Mouse (Mus musculus) granulocyte monocyte progenitor cell, adult 5-6 weeks (primary cell): Measurements from ENCODE around the gene Osbpl8. TPM values are rescaled to one million over a fixed set of nuclear protein-coding genes. Genes with fewer than 3 reads are reported as not detected.
"Not testable (repeated sequence)": the region's sequence is repeated elsewhere in the genome, so short reads cannot be mapped to it uniquely, and the experiment has no call there.

ENCODE experiments used
- ATAC-seq: replicated peaks from 2 replicates; pipeline ENCODE4 v1.8.0; 2016; ENCODE audit warnings: mild to moderate bottlenecking, moderate TSS enrichment, inconsistent platforms; ENCODE audit not compliant: poor library complexity, severe bottlenecking
- total RNA-seq, 2 experiments: library from RNA; stranded (forward) in 1 of 2; stranded (reverse) in 1 of 2; fragments of 200-712, 200-1000 nt in 1 of 2; fragments of >200 nt in 1 of 2; fragmentation: Nextera tagmentation in 1 of 2; gene quantifications; 2 replicates each; pipeline ENCODE4 v1.2.3; 2014 to 2017

Gene Osbpl8
- total RNA-seq (2014; fragmentation: Nextera tagmentation) (60.6 and 67.4 TPM in 2 replicates), total RNA-seq (2017) (90.3 and 112 TPM in 2 replicates)

DNA sequence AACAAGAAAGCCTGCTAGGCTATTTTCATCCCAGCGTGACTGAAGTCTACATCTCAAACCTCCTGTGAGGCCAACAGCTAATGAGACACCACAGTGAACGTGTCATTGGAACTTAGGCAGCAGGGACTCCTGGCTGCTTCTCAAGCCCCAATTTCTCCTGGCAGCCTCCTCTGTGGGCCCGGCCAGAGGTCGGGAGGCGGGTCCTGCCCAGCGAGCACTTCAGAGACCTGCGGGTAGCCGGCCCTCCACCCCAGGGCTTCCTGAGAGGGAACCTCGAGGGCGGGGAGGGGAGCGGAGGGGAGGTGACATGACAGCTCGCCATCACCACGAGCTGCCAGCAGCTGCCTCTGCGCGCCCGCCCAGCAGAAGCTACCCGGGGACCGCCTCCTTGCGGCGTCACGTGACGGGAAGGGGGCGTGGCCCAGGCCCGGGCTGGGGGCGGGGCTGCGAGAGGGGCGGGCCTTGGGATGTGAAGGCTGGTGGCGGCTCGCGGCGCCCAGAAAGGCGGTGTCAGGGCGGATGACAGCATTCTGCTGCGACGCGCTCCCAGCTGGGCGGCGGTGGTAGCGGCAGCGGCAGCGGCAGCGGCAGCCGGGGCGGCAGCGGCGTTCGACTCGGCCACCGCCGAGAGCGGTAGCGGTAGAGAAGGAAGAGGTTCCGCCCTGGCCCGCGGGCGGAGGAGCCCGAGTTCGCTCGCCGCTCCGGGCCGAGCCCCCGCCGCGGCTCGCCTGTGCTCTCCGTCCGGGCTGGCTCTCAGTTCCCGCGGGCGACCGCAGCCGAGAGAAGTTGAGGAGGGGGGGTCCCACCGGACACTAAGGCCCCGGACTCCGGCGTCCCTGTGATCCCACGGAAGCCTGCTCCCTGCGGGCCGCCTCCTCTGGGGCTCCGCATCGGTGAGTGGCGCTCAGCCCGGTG, at the start of gene Osbpl8:
TSS of gene Osbpl8 (plus strand) at position 449 of the 915 bp plus-strand sequence.
- peak; percentile 69 for ATAC-seq

DNA sequence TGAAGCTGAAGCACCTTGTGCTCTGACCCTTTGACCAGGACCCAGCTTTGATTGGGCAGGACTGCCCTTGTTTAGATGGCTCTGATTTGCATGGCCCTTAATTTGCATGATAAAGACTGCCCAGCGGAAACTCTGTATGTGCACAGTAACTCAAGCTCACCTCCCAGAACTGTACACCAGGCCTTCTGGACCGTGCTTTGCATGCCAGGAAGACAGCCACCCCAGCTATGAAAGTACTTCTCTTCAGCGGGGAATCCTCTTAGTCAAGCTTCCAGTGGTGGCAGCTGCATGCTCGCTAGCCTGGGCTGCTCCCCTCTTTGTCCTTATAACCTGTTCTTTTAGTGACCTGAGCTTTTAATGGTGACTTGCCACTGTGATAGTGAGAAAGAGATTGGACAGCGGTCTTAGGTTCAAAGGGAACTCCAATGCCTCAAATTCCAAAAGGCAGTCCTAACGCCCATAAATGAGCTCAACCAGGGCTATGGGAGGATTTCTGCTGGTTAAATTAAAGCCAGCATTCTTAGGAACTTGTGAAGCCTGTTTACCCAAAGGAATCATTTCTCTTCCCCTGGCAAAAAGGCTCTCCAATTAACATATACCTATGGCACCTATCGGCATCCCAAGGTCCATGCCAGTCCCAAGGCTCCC, 47.2 kb upstream of the Osbpl8 start:
- ATAC-seq, result no peak

DNA sequence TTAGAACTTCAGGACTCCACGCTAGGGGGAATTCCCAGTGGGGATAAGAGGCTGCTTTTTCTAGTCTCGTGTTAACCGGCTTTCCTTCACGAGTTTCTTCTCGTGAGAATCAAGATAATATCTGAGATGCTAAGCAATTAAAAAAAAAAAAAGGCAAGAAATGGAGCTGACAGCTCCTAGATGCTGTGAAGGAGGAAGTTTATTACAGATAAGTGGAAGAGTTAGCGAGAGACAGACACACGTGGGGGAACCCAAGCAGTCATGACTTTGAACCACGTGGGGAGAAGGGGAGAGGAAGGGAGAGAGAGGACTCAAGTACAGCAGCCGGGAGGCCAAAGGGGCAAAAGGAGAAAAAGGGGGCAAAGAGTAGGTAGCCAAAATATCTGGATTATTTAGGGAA, 46.3 kb upstream of the Osbpl8 start:
- peak; percentile 52 for ATAC-seq

DNA sequence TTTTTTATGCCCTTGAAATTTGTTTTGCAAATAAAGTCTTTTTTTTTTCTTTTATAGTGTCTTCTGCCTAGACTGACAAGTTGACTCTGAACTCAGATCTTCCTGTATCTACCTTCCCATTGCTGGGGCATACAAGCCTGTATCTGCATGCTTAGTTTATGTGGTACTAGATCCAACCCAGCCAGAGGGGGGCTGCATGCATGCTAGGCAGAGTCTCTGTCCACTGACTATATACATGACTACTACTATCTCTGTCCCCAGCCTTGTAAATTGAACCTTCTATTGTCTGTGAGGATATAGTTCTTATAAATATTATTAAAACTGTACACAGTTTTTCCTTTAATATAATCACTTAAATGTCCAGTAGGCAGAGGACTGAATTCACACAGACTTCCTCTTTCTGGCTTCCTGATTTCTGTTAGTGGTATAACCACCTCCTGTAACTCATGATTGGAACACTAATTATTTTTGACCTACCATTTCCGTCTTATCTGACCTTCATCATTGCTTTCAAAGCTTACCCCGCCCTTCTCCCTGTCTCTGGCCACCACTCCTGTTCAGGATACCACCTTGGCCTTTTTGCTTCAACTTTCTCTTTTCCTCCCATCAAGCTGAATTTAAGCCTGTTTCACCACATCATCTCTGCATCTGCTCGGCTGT, 45.4 kb upstream of the Osbpl8 start:
- peak; percentile 94 for ATAC-seq

DNA sequence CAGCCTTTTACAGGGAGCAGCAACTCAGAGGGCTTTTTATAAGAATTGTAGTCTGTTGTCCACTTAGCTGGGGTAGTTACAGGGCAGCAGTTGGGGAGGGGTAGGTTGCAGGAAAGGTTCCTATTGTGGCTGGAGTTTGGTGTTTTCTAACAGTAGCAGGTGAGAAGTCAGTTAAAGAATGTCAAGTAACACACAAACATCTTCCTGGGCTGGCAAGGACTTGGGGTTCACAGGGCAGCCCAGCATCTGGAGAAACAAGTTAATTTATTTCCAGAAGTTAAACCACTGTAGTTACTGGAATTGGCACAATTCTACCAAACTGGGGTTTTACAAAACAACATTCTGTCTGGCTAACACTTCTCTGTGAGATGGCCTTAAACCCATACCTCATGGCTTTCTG, 44.8 kb upstream of the Osbpl8 start:
- ATAC-seq, result no peak

DNA sequence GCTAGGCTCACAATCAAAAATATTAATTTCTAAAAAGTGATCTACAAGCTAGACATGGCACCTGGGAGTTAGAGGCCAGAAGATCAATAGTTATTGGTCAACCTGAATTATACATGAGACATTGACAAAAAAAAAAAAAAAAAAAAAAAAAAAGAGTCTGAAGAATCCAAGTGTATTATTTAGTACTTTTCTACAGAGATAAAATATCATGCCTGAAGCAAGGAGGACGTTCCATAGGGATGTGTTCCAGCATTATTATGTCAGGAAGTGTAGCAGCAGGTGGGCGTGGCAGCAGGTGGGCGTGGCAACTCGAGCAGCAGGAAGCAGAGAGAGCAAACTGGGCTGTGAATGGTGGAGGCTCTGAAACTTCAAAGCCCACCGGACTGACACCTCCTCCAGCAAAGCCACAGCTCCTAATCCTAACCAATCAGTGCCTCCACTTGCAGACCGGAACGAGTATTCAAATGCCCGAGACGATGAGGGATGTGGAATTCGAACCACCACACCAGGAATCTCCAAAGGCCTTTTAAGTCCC, 41.6 kb upstream of the Osbpl8 start:
- ATAC-seq, result no peak

DNA sequence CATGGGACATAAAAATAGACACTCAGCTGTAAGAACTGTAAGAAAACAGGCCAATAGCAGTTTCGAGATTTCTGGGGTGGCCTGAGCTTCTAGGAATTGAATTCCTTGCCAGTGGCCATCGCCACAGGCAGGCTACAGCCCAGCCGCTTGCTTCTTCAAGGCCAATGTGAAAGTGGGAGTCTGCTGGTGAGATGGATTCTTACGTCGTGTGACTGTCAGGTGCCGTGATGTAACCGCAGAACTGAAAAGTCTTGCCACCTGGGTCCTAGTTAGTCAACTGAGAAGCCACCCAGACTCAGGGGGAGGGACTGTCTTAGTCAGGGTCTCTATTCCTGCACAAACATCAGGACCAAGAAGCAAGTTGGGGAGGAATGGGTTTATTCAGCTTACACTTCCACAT, 40.4 kb upstream of the Osbpl8 start:
- ATAC-seq, result no peak

DNA sequence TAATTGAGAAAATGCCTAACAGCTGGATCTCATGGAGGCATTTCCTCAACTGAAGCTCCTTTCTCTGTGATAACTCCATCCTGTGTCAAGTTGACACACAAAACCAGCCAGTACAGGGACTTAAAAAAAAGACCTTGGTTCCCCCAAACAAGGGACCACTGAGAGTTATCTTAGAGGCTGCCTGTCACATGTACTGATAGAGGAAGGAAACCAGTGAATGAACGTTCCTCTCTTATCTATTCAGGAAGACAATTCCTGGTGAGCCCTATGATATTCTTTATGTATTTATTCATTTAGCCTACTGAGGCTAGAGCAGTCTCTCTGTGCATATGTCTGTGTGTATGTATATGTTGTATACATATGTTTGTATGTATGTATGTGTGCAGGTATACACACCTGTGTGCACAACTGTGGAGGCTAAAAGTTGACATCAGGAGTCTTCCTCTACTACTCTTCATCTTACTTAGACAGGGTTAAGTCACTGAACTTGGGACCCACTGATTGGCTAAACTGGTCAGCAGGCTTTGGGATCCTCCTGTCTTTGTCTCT, 39.7 kb upstream of the Osbpl8 start:
- ATAC-seq, result no peak; the same call in 1 of the 2 replicates

DNA sequence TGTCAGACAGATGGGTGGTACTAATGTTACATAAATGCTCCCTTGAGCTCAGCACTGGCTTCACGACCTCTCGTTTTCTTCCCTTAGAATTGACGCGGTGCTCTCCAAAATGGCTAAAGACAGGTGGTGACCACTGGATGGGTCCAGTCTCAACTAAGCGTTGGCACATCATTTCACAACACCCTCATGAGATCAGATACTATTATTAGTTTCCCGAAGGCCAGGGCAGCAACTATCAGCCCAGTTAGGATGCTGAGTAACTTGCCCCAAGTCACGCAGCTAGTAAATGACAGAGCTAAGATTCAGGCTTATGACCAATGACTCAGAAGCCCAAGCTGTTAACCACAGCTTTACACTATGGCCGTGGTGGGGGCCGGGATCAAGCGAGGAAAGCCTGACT, 37.2 kb upstream of the Osbpl8 start:
- ATAC-seq, result peak; percentile 71

DNA sequence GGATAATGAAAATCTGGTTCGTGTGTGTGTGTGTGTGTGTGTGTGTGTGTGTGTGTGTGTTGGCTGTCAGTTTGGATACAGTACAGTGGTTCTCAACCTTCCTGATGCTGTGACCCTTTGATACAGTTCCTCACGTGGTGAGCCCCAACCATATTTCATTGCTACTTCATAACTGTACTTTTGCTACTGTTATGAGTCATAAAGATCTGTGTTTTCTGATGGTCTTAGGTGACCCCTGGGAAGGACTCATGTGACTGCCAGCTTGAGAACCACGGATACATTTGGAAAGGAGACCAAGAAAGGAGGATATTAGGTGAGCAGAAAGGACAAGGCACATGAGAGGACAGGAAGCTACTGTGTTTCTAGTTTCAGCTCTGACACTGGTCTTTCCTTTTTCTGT, 36.1 kb upstream of the Osbpl8 start:
- no peak for ATAC-seq

DNA sequence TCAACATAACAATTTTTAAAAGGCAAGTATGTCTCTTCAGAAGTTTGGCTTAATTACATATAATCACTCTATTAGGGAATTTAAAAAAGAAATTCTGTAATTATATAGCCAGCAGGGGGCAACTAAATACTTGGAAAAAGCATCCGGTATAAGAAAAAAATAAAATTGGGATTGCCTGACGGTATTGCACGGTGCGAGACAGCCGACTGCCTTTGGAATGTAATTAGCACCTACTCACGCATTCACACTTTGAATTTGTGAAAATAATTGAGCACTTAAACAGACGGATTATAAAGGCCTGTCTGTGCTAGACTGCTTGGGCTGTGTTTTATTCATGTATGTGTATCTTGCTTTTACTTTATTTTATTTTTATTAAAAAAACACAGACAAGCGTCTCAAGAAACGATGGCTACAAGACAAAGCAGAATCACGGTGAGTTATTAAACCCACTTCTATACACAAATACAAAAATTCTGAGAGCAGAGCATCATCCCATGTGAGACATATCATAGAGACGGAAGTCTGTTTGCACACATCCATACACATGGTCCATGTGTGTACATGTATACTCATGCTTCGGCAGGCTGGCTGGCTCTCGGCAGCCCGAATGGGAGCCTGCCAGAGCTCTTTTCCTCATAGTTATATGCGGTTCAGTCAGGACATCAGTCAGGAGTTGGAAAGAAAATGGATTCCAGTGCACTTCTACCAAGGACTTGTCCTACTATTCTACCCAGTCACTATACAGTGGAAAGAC, 34.5 kb upstream of the Osbpl8 start:
- ATAC-seq, result no peak

DNA sequence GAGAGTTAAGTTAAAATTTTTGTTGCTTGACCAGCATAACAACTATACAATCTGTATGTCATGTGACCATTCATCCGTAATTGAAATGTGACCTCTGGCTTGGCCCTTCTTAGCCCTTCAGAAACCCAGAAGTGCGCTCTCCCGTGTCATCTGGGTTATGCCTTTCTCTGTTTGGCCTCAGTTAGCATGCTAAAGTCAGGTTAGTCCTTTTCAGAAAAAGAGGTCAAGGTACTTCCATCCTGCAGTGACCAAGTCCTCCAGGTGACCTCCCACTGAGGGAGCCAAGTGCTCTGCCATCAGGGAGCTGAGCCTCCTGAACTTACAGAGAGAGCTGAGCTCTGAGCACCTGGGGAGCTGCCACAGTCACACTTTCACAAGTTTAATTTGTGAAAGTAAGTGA, 33.7 kb upstream of the Osbpl8 start:
- ATAC-seq, result no peak

DNA sequence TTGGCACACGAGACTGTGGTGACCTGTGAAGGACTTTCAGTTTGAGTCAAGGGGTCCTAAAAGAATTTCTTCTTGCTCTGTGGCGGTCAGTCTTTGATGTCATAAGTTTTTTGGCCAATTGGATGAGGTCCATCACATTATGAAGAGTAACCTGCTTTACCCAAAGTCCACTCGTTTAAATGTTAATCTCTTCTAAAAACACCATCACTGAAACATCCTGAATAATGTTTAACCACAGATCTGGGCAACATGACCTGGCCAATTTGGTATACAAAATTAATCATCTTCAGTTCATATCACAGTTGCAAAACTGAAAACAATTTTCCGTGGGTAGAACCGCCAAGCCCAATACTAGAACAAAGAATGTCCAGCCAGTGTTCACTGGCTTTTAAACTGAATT, 31.3 kb upstream of the Osbpl8 start:
- ATAC-seq, result no peak

DNA sequence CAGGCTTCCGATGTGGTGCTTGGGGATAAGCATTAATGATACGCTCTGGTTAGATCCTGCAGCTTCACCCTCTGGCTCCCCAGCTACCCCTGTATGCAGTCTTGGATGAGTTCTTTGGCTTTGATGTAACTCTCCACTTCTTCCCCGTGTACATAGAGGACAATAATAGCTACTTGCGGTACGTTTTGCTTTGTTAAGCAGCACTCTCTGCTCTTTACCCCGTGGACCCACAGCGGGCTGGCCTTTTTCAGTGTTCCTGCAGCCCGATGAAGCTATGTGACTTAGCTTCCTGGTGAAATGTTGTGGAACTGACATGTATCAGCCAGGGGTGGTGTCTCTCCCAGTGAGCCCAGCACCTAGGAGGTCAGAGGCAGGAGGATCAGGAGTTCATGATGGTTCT, 30.6 kb upstream of the Osbpl8 start:
- no peak for ATAC-seq

DNA sequence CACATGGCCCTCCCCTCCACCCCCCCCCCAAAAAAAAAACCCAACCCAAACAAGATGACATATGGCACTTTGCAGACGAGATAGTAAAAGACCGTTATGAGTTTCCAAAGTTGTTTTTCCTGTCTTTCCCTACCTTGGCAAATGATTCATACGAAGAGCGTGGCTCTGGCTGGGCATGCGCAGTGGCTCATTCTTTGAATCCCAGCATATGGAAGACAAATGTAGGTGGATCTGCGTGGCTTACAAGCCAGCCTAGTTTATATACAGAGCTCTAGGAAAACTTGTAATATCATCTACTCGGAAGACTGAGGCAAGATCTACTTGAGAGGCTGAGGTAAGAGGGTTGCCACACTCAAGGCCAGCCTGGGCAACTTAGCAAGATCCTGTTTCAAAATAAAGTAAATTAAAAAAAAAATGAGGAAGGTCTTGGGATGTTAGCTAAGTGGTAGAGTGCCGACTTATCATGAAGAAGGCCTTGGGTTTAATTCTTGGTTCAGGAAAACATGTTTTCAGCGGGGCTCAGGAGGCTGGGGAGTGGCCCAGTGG, 30.1 kb upstream of the Osbpl8 start:
- ATAC-seq, result peak; percentile 84

DNA sequence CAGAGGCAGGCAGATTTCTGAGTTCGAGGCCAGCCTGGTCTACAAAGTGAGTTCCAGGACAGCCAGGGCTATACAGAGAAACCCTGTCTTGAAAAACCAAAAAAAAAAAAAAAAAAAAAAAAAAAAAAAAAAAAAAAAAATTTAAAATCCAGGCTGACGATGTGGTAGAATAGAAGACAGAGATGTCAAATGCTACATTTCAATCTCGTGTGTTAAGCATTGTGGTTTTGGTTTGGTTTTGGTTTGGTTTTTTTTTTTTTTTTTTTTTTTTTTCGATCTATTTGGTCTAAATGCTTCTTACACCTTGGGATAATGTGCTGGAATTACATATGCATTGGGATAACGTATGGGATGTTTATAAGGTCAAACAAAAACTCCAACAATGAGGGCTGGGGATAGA, 28.2 kb upstream of the Osbpl8 start:
- ATAC-seq, result not testable (repeated sequence)

DNA sequence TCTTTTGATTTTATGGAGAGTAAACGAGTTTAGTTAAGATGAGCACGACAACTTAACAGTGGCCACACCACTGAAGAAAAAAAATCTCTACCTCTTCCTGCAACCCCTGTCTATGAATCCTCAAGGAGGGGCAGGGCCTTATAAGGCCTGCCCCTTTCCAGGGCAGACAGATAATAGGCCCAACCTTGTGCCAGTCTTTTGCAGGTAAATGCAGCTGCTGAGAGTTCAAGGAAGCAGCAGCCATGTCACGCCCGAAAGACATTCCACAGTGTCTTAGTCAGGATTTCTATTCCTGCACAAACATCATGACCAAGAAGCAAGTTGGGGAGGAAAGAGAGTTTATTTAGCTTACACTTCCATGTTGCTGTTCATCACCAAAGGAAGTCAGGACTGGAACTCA, 26.6 kb upstream of the Osbpl8 start:
- no peak for ATAC-seq

DNA sequence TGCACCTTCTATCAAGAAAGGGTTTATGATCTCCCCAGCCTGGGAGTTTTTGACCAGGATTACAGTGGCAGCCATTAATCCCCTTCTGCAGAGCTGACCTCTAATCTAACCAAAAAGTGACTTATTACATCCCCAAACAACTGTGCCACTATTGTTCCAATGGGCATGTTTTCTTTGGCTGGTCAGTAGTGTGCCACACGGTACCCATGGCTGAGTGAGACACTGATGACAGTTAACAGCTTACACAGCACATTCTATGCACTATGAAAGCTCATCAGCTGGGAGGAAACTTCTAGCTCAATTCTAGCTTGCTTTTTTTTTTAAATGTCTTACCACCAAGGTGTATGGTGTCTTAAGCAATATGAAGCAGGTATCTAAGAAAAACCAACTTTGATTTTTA, 25.4 kb upstream of the Osbpl8 start:
- no peak for ATAC-seq

DNA sequence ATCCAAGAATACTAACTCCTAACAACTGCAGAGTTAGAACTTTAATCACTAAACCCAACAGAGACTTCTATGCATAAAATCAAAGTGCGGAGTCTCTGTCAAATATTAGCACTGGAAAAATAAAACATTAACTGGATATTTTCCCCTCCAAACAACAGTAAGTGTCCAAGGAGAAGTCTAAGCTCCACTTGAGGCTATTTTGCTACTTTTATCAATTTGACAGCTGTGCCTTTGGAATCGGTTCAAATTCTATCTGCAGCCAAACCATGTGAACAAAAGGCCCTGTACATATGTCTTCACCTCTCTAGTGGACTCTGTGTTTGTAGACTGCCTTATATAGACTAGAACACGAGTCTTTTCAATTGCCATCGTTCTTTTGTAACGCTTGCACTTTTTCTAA, 24.7 kb upstream of the Osbpl8 start:
- no peak for ATAC-seq
